Mouse (Mus musculus): ENCODE measurements around the gene Atp12a.

- TF ChIP-seq CTCF (IDR thresholded peaks at IDR 0.05; ENCODE audit: low read depth, low read length) = no peak
- no peak for TF ChIP-seq POLR2A (IDR thresholded peaks at IDR 0.05; ENCODE audit: borderline replicate concordance, low read depth, low read length)
Measured at GRCm38 (mm10) chr14:56325038-56325437, 39.8 kb upstream of the Atp12a start.

Measured in bone marrow macrophage, adult 2 months (primary cell).